Mouse (Mus musculus) yolk sac, embryonic 10.5 days (tissue): ENCODE results near the gene Neu3.

Experiments used
- DNase-seq: peaks from one replicate; pipeline ENCODE4 v3.0.0-alpha.2; 2017; ENCODE audit warnings: low spot score

Gene Neu3

GRCm38 (mm10) chr7:99790816-99791215 lies 37.4 kb downstream of the Neu3 start:
- DNase-seq, result no peak

GRCm38 (mm10) chr7:99788563-99788962 lies 39.7 kb downstream of the Neu3 start:
- DNase-seq, result no peak

GRCm38 (mm10) chr7:99787935-99788334 lies 40.3 kb downstream of the Neu3 start:
- no peak for DNase-seq

DNA sequence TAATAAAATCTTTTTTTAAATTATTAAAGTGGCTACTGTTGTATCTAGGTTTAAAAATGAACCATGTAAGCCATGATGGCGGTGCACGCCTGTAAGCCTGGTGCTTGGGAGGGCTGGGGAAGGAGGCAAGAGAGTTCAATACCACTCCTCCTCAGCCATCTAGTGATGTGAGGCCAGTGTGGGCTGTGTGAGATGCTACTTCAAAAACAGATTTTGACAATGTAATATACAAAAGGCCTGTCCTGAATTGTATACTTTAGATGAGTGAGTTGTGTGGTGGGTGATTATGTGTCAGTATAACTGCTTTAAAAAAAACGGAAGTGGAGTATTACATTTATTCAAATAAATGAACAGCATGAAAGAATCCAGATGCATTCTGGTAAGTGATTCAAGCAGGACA lies 41.4 kb downstream of the Neu3 start:
- no peak for DNase-seq

- no peak for DNase-seq
Observed at GRCm38 (mm10) chr7:99785553-99785952, 42.7 kb downstream of the Neu3 start.

GRCm38 (mm10) chr7:99783421-99783820 lies 44.8 kb downstream of the Neu3 start:
- no peak for DNase-seq

DNA sequence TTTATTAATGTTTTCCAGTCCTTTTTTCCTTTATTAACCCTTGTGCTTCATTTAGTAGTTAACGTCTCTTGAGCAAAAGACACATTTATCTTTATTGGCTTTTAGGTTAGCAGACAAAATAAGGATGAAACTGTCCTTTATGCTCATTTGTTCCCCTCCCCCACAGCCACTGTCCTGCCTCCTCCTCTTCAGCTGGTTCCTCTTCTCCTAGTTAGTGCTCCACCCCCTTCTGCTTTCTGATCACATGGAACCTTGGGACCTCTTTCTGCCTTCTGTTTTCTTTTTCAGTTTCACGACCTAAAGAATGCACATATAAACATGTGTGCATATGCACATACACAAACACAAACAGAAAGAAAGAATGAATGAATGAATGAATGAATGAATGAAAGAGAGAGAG lies 46.3 kb downstream of the Neu3 start:
- DNase-seq, result no peak

DNA sequence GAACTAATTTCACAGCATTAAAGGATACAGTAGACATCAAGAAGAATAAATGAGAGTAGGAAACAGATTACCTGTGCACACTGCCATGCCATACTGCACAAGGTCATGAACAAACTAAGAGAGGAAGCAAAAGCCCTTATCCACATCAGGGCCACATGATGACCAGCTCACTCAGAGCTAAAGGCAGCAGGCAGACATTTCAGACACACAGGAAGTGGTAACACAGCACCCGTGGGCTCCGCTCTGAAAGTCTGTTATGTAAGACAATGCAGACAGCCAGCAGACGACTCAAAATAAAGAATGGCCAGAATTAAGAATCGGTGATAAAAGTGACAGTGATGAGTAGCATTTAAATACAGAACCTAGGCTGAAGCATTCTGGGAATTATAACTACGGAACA lies 46.8 kb downstream of the Neu3 start:
- no peak for DNase-seq

- DNase-seq, result no peak
Observed at GRCm38 (mm10) chr7:99763207-99763606, 65.0 kb downstream of the Neu3 start, which contains the start of gene Olfr521. TSS of gene Olfr521 (plus strand) at chr7:99763507.
